Mouse (Mus musculus) lung, embryonic 14.5 days (tissue): Measurements from ENCODE around the gene Zfand5. TPM values are rescaled to one million over a fixed set of nuclear protein-coding genes. Genes with fewer than 3 reads are reported as not detected.

ENCODE experiments used
- ATAC-seq: fragments of 200-750 bp; cut with Nextera tagmentation; 2 replicates; pipeline ENCODE4 v1.8.0; 2017; ENCODE audit warnings: mild to moderate bottlenecking, moderate TSS enrichment, moderate library complexity; ENCODE audit not compliant: insufficient read depth
- DNase-seq: peaks from one replicate; pipeline ENCODE4 v3.0.0-alpha.2; 2015
- H3K27ac ChIP-seq: fragments of 300-500 bp; sonication (generic); 2 replicates; pipeline ENCODE4 v1.5.1; 2014; ENCODE audit warnings: low read depth, mild to moderate bottlenecking, moderate library complexity
- H3K27me3 ChIP-seq: fragments of 300-500 bp; sonication (generic); 2 replicates; pipeline ENCODE4 v1.6.1; 2014; ENCODE audit warnings: low read length, control low read depth; ENCODE audit not compliant: insufficient read depth
- H3K36me3 ChIP-seq: fragments of 300-500 bp; sonication (generic); 2 replicates; pipeline ENCODE4 v1.6.1; 2014; ENCODE audit warnings: control low read depth; ENCODE audit not compliant: insufficient read depth
- H3K4me1 ChIP-seq: fragments of 300-500 bp; sonication (generic); 2 replicates; pipeline ENCODE4 v1.6.1; 2014; ENCODE audit warnings: antibody characterized with exemption, control low read depth; ENCODE audit not compliant: insufficient read depth
- H3K4me2 ChIP-seq: fragments of 300-500 bp; sonication (generic); 2 replicates; pipeline ENCODE4 v1.6.1; 2014; ENCODE audit warnings: mild to moderate bottlenecking
- H3K4me3 ChIP-seq: fragments of 300-500 bp; sonication (generic); 2 replicates; pipeline ENCODE4 v1.5.1; 2014; ENCODE audit warnings: low read depth, low read length
- H3K9ac ChIP-seq: fragments of 300-500 bp; sonication (generic); 2 replicates; pipeline ENCODE4 v1.6.1; 2014
- H3K9me3 ChIP-seq: fragments of 300-500 bp; sonication (generic); 2 replicates; pipeline ENCODE4 v1.6.1; 2016; ENCODE audit warnings: low read depth, low read length, control low read depth
- CTCF ChIP-seq: IDR thresholded peaks from 2 replicates; pipeline ENCODE4 v1.5.1; 2016; ENCODE audit warnings: antibody characterized with exemption, low read depth
- WGBS: fragments of 180-500 bp; shearing (Covaris S2); extraction: QIAGEN DNeasy Blood & Tissue Kit; methylation state at CpG from one replicate; pipeline ENCODE4 v1.1.7; 2014; 5-methylcytosine and 5-hydroxymethylcytosine counted together
- polyA plus RNA-seq: library from polyadenylated mRNA; unstranded; fragments of >200 nt; fragmentation: Nextera tagmentation; extraction: Ambion mirVana; gene quantifications from 2 replicates; pipeline ENCODE4 v1.2.1, GENCODE M21; 2014

The Zfand5 gene
- polyA plus RNA-seq, 1 experiment from 2014 or later = 110 TPM

- H3K27ac ChIP-seq = no peak overlapping the region
- H3K9me3 ChIP-seq = no peaks in the 10 kb centered on the region
- no peaks in the 10 kb centered on the region for H3K36me3 ChIP-seq
- no peak overlapping the region for H3K4me2 ChIP-seq
- no peak for ATAC-seq
- no peak for TF ChIP-seq CTCF
- H3K9ac ChIP-seq = no peak overlapping the region
- DNase-seq = peak; percentile 70
- no peaks in the 10 kb centered on the region for H3K4me1 ChIP-seq
- 62% methylated on average over 3 of the region's 3 CpGs for WGBS
- H3K4me3 ChIP-seq = no peak overlapping the region
- no peaks in the 10 kb centered on the region for H3K27me3 ChIP-seq
These were observed 53.3 kb downstream of the Zfand5 start for GRCm38 (mm10) chr19:21325333-21325732.

- ATAC-seq (no peak), DNase-seq (no peak)
- Histone ChIP-seq H3K9me3 (no peaks in the 10 kb centered on the region), H3K36me3 (no peaks in the 10 kb centered on the region), H3K4me1 (no peaks in the 10 kb centered on the region), H3K4me2 (no peak overlapping the region), H3K27me3 (no peaks in the 10 kb centered on the region), H3K9ac (no peak overlapping the region), H3K4me3 (no peak overlapping the region), H3K27ac (no peak overlapping the region)
- no peak for TF ChIP-seq CTCF
- 73% methylated on average over 9 of the region's 9 CpGs for WGBS
These were observed 56.9 kb downstream of the Zfand5 start for GRCm38 (mm10) chr19:21328951-21329350.

GRCm38 (mm10) chr19:21329770-21330169, 57.7 kb downstream of the Zfand5 start:
- DNase-seq = no peak
- Histone ChIP-seq H3K9ac (no peak overlapping the region), H3K4me2 (no peak overlapping the region), H3K36me3 (no peaks in the 10 kb centered on the region), H3K27ac (no peak overlapping the region), H3K4me3 (no peak overlapping the region), H3K27me3 (no peaks in the 10 kb centered on the region), H3K9me3 (no peaks in the 10 kb centered on the region), H3K4me1 (no peaks in the 10 kb centered on the region)
- no peak for ATAC-seq
- 44% methylated on average over 5 of the region's 5 CpGs for WGBS
- TF ChIP-seq CTCF = no peak

GRCm38 (mm10) chr19:21330305-21331115, 58.4 kb downstream of the Zfand5 start:
- Histone ChIP-seq H3K4me2 (no peak overlapping the region), H3K4me3 (no peak overlapping the region), H3K27me3 (no peaks in the 10 kb centered on the region), H3K27ac (no peak overlapping the region), H3K9me3 (no peaks in the 10 kb centered on the region), H3K9ac (no peak overlapping the region), H3K4me1 (no peaks in the 10 kb centered on the region), H3K36me3 (no peaks in the 10 kb centered on the region)
- no peak for TF ChIP-seq CTCF
- WGBS = 77% methylated on average over 6 of the region's 6 CpGs
- ATAC-seq = no peak
- peak; percentile 34 for DNase-seq

GRCm38 (mm10) chr19:21331621-21332155, 59.6 kb downstream of the Zfand5 start:
- H3K9ac ChIP-seq = no peak overlapping the region
- H3K4me1 ChIP-seq = no peaks in the 10 kb centered on the region
- ATAC-seq (no peak), DNase-seq (no peak)
- TF ChIP-seq CTCF = no peak
- no peaks in the 10 kb centered on the region for H3K36me3 ChIP-seq
- H3K4me2 ChIP-seq = no peak overlapping the region
- H3K9me3 ChIP-seq = no peaks in the 10 kb centered on the region
- WGBS = 68% methylated on average over 11 of the region's 11 CpGs
- no peaks in the 10 kb centered on the region for H3K27me3 ChIP-seq
- no peak overlapping the region for H3K4me3 ChIP-seq
- no peak overlapping the region for H3K27ac ChIP-seq

Other genes starting within 250 kb of the Zfand5 start
- 0.22 and 0.26 TPM in 2 replicates for gene Gda, start 201.2 kb downstream of the Zfand5 start, polyA plus RNA-seq